Mouse (Mus musculus): ENCODE results near the gene Mroh9. TPM values are rescaled to one million over a fixed set of nuclear protein-coding genes. Genes with fewer than 3 reads are reported as not detected.

Mroh9 gene
- total RNA-seq (2017): not detected in 2 replicates

- ATAC-seq (ENCODE audit: extremely low read depth, insufficient number of reproducible peaks, low FRiP score, poor library complexity, severe bottlenecking): no peak
Measured at GRCm38 (mm10) chr1:163085570-163085969, at the start of gene Mroh9. Mroh9 (minus strand) TSS chr1:163085670.

- ATAC-seq (ENCODE audit: extremely low read depth, insufficient number of reproducible peaks, low FRiP score, poor library complexity, severe bottlenecking): no peak
Measured at GRCm38 (mm10) chr1:163129976-163130375, 44.5 kb upstream of the Mroh9 start.

- no peak for ATAC-seq (ENCODE audit: extremely low read depth, insufficient number of reproducible peaks, low FRiP score, poor library complexity, severe bottlenecking)
Measured at GRCm38 (mm10) chr1:163129129-163129900, 43.8 kb upstream of the Mroh9 start.

DNA sequence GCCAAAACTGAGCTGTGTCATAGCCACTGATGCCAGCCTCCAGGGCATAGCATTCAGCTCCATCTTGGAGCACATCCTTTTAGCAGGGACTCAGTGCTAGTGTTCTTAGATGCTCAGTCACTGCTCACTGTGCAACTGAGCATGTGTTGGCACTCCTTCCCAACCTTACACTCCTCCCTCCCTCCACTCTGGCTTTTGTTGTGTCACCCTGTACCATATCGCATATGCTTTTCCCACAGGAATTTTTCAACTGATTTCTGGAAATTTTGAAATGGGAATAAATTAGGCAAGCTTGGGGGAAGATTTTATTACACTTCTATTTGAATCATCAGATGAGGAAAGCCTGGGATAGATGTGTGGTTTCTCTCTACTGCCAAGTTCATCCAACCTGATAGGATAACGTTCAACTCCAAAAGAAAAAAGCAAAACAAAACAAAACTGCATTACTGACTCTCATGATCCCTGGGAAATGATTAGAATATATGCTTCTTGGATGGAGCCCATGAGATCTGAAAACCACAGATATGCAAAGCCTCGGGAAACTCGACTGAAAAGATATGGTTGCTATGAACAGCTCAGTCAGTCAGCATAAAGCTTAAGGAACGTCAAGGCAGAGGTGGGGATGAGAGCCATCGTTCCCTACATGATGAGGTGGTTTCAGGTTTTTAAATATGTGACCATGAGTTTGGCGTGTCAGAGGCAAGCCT lies 40.9 kb upstream of the Mroh9 start:
- ATAC-seq (ENCODE audit: extremely low read depth, insufficient number of reproducible peaks, low FRiP score, poor library complexity, severe bottlenecking): no peak

- no peak for ATAC-seq (ENCODE audit: extremely low read depth, insufficient number of reproducible peaks, low FRiP score, poor library complexity, severe bottlenecking)
Measured at GRCm38 (mm10) chr1:163122414-163122813, 36.9 kb upstream of the Mroh9 start.

- ATAC-seq (ENCODE audit: extremely low read depth, insufficient number of reproducible peaks, low FRiP score, poor library complexity, severe bottlenecking): no peak
Measured at GRCm38 (mm10) chr1:163113461-163114174, 28.1 kb upstream of the Mroh9 start.

DNA sequence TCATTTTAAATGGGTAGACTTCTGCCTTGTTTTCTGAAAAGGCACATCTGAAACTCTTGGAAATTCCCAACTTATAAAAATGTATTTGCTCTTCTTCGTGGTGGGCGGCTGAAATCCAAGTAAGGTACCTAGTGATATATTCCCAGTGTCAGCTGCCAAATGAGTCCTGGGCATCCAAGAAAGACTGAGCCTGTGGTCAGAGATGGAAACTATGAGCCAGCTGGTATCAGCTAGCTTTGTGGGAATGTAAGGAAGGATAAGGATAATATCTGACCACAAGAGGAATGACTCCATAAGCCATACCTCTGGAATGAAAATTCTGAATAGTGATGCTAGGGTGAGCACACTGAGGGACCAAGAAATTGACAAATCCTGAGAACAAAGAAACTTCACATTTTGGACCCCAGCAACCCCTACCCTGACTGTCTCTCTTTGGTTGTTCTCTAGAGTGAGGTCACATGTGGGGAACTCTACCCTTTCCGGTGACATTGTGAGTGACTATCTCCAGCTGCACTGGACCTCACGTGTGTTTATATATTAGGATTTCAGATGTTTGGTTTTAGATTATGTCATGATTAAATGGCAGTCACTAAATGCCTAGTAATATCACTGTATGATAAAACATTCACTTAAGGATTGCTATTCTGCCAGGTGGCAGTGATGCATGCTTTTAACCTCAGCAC lies 27.2 kb upstream of the Mroh9 start:
- ATAC-seq (ENCODE audit: extremely low read depth, insufficient number of reproducible peaks, low FRiP score, poor library complexity, severe bottlenecking): no peak

GRCm38 (mm10) chr1:163104960-163105359 lies 19.5 kb upstream of the Mroh9 start:
- no peak for ATAC-seq (ENCODE audit: extremely low read depth, insufficient number of reproducible peaks, low FRiP score, poor library complexity, severe bottlenecking)

DNA sequence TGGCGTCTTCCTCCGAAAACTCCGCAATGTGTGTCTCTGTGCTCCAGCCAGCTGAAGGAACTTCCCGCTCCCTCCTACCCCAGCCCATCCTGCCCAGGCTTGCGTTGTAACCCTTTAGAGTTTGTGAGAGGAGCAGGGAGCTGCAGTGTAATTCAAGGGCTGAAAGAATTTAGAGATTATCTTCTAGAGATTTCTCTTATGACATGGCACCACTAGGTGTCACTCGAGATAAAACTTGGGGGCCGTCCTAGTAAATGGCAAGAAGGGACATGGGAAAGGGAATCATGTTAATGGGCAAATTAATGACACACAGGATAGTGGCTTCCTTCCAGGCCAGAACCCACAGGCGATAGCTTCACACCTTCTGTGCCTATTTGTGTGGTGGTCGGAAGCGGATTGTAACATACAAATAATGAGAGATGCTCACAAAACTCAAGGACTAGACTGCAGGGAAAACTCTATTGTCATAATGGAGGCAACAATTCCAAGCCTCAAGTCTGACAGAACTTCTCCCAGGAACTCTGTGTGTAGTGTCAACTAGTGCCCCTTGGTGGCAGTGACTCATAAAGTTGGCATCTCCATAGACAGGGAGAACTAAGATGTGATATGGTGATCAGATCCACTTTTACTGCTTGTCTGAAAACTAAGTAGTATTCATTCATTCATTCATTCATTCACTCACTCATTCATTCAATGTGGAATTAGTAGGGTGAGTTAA lies 6.1 kb upstream of the Mroh9 start:
- ATAC-seq (ENCODE audit: extremely low read depth, insufficient number of reproducible peaks, low FRiP score, poor library complexity, severe bottlenecking): no peak

DNA sequence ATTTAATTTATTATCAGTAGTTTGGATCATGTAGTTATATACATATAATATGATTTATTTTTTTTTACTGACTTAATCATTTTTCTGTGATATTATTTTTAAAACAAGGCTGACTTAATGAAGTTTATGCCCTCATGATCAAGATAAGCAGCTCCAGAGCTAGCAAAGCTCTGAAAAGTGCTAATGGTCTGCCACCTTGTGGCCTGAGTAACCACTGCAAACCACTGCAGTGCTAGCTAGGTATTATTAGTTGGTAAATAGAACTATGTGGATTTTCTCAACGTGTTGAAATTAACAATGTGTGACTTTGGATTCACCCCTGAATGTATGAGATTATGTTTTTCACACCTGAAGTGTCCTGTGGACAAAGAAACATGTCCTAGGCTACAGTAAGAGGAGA lies 15.0 kb downstream of the Mroh9 start:
- no peak for ATAC-seq (ENCODE audit: extremely low read depth, insufficient number of reproducible peaks, low FRiP score, poor library complexity, severe bottlenecking)

DNA sequence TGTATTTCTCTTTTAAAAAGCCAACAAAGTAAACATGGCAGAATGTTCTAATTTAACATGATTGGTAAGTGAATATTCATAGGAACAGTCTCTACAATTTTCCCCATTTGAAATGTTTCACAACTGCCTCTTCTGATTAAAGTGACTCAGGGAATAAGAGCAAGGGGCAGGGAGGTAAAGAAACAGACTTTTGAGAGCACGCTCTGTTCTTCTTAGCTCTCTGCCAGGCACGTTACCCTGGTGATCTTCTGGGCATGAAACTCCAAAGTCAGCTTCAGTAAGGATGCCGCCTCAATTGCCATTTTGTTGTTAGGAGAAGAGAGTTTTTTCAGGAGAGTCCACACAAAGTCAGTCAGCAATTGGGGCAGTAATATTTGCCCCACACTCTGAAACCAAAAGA lies 25.1 kb downstream of the Mroh9 start:
- no peak for ATAC-seq (ENCODE audit: extremely low read depth, insufficient number of reproducible peaks, low FRiP score, poor library complexity, severe bottlenecking)

GRCm38 (mm10) chr1:163057363-163057762 lies 28.1 kb downstream of the Mroh9 start:
- no peak for ATAC-seq (ENCODE audit: extremely low read depth, insufficient number of reproducible peaks, low FRiP score, poor library complexity, severe bottlenecking)

GRCm38 (mm10) chr1:163055629-163056028 lies 29.8 kb downstream of the Mroh9 start:
- ATAC-seq (ENCODE audit: extremely low read depth, insufficient number of reproducible peaks, low FRiP score, poor library complexity, severe bottlenecking): no peak

DNA sequence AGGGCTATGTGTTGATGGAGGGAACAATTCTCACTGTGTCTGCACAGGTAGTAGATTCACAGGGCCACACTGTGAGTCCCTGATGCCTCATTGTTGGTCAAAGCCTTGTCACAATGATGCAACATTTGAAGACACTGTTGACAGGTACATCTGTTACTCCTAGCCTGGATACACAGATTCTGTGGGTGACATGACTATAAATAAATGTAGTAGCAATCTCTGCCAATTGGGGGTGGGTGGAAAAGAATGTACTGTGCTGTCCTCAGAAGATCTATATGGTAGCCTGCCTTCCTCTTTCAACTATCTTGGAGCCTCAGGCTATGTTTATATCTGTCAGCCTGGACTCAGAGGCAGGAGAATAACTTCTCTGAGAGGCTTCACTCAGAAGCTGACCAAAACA lies 62.4 kb downstream of the Mroh9 start:
- no peak for ATAC-seq (ENCODE audit: extremely low read depth, insufficient number of reproducible peaks, low FRiP score, poor library complexity, severe bottlenecking)

DNA sequence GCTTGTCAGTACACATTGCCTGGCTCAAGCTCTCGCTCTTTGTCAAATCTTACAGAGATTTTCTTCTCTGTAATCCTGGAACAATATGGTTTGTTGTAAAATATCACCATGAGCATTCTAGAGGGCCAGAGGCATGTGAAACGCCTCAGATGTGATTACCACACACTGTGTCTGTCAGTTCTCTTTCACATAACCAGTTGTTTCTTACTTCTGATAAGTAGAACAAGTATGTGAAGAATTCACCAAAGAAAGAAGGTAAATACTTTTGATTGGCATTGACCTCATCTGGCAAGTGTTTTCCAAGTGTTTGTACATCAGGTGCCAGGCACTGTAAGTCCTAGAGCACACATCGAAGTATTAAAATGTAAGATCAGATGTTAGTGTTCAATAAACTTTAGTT lies 76.2 kb downstream of the Mroh9 start:
- no peak for ATAC-seq (ENCODE audit: extremely low read depth, insufficient number of reproducible peaks, low FRiP score, poor library complexity, severe bottlenecking)

- no peak for ATAC-seq (ENCODE audit: extremely low read depth, insufficient number of reproducible peaks, low FRiP score, poor library complexity, severe bottlenecking)
Measured at GRCm38 (mm10) chr1:163003496-163003895, 82.0 kb downstream of the Mroh9 start.

DNA sequence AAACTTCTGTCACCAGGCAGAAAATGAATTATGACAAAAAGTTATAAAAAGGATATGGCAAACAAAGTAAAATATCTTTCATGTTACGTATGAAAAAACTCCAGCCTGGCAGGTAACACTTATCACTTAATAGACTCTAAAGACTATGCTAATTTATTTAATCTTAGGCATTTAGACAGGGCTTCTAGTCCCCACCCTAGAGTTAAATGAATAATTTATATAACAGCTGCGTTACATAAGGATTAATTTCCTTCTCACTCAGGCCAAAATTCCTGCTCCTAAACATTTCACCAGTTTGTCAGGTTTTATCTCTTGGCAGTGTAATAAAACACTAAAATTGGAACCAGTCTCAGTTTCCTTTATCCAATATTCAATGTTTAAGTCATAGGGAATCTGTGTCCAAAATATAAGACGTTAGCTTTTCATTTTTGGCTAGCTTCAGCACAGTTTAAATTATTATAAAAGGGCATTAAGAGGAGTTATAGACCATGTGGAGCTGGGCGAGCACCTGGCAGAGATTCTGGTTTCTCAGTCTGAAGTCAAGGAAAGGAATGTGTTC lies 84.1 kb downstream of the Mroh9 start:
- ATAC-seq (ENCODE audit: extremely low read depth, insufficient number of reproducible peaks, low FRiP score, poor library complexity, severe bottlenecking): no peak

- no peak for ATAC-seq (ENCODE audit: extremely low read depth, insufficient number of reproducible peaks, low FRiP score, poor library complexity, severe bottlenecking)
Measured at GRCm38 (mm10) chr1:162987546-162987945, 97.9 kb downstream of the Mroh9 start.

All from neutrophil, adult 5-6 weeks (primary cell).